Mouse (Mus musculus) neural tube, embryonic 12.5 days (tissue): ENCODE results near the gene Smarcd2. TPM values are rescaled to one million over a fixed set of nuclear protein-coding genes. Genes with fewer than 3 reads are reported as not detected.
A peak's percentile ranks its signal among the peaks of the same experiment; 100 is the strongest.

Experiments used
- ATAC-seq: fragments of 200-750 bp; cut with Nextera tagmentation; 2 replicates; pipeline ENCODE4 v1.8.0; 2017; ENCODE audit warnings: low read depth, mild to moderate bottlenecking, moderate TSS enrichment, moderate library complexity; ENCODE audit not compliant: low FRiP score
- H3K27ac ChIP-seq: fragments of 300-500 bp; sonication (generic); 2 replicates; pipeline ENCODE4 v1.5.1; 2016
- H3K27me3 ChIP-seq: fragments of 300-500 bp; sonication (generic); replicated peaks from 2 replicates; pipeline ENCODE4 v1.6.1; 2016; ENCODE audit warnings: mild to moderate bottlenecking
- H3K36me3 ChIP-seq: fragments of 300-500 bp; sonication (generic); 2 replicates; pipeline ENCODE4 v1.6.1; 2016; ENCODE audit warnings: mild to moderate bottlenecking
- H3K4me1 ChIP-seq: fragments of 300-500 bp; sonication (generic); 2 replicates; pipeline ENCODE4 v1.6.1; 2016
- H3K4me2 ChIP-seq: fragments of 300-500 bp; sonication (generic); replicated peaks from 2 replicates; pipeline ENCODE4 v1.6.1; 2016; ENCODE audit warnings: mild to moderate bottlenecking
- H3K4me3 ChIP-seq: fragments of 300-500 bp; sonication (generic); 2 replicates; pipeline ENCODE4 v1.5.1; 2016
- H3K9ac ChIP-seq: fragments of 300-500 bp; sonication (generic); 2 replicates; pipeline ENCODE4 v1.6.1; 2016; ENCODE audit warnings: mild to moderate bottlenecking
- H3K9me3 ChIP-seq: fragments of 300-500 bp; sonication (generic); 2 replicates; pipeline ENCODE4 v1.6.1; 2016; ENCODE audit warnings: mild to moderate bottlenecking
- WGBS: fragments of 180-500 bp; shearing (Covaris S2); methylation state at CpG from one replicate; pipeline ENCODE4 v1.1.7; 2016; 5-methylcytosine and 5-hydroxymethylcytosine counted together
- polyA plus RNA-seq: library from polyadenylated mRNA; unstranded; fragments of >200 nt; fragmentation: Nextera tagmentation; extraction: Ambion mirVana; gene quantifications from 2 replicates; pipeline ENCODE4 v1.2.1, GENCODE M21; 2016

Smarcd2 gene
- polyA plus RNA-seq, 1 experiment from 2014 or later, result 40.7 TPM

DNA sequence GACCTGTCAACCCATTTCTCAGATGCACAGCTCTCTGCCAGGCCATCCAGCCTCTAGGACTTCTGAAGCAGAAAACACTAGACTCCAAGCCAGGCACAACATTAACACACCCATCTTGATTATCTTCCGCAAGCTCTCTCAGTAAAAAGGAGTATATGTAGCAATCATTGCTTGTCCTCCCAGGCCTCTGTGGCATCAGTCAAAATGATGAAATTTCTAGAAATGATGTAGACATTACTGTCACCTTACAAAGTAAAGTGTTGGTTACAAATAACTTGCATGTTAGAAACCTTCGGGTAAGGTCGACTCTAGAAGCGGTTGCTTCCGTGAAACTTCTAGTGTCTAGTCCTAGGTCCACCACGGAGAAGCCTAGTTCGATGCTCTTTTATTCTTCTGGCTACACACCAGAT lies 57.3 kb downstream of the Smarcd2 start:
- H3K4me2 ChIP-seq, result peak overlapping the region; percentile 76
- peaks cover 27% of the 10 kb centered on the region for H3K36me3 ChIP-seq
- peak overlapping the region; percentile 91 for H3K4me3 ChIP-seq
- no peaks in the 10 kb centered on the region for H3K27me3 ChIP-seq
- H3K27ac ChIP-seq, result no peak overlapping the region
- ATAC-seq, result no peak
- WGBS, result 36% methylated on average over 7 of the region's 7 CpGs
- H3K9me3 ChIP-seq, result no peaks in the 10 kb centered on the region
- H3K4me1 ChIP-seq, result peaks cover 23% of the 10 kb centered on the region
- H3K9ac ChIP-seq, result peak overlapping the region; percentile 68

DNA sequence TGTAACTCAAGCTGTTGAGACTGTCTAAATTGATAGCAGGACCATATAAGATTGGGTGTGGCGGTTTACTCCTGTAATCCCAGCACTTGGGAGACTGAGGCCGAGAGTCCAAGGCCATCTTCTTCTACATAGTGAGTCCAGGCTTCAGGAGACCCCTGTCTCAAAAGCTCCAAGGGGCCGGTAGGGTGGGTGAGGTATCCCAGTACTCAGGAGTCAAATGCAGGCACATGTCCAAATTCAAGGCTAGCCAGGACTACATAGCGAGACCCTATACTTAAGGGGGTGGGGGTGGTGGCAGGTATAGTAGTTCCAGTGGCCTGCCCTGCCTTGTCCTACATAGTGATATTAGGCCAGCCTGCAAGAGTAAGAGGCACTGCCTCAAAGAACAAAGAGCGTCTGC lies 57.9 kb downstream of the Smarcd2 start:
- Histone ChIP-seq H3K4me2 (peak overlapping the region; percentile 76), H3K27ac (no peak overlapping the region), H3K4me3 (no peak overlapping the region), H3K9ac (peak overlapping the region; percentile 68), H3K27me3 (no peaks in the 10 kb centered on the region), H3K36me3 (peaks cover 33% of the 10 kb centered on the region), H3K9me3 (no peaks in the 10 kb centered on the region), H3K4me1 (peaks cover 23% of the 10 kb centered on the region)
- no peak for ATAC-seq
- 93% methylated on average over 5 of the region's 5 CpGs for WGBS

Other genes starting within 250 kb of the Smarcd2 start
- 115 and 118 TPM in 2 replicates for gene Dcaf7, start 236.1 kb downstream of the Smarcd2 start, polyA plus RNA-seq
- 9.3 and 10.3 TPM in 2 replicates for gene Taco1, start 206.9 kb downstream of the Smarcd2 start, polyA plus RNA-seq
- 24.4 and 25.3 TPM in 2 replicates for gene Map3k3, start 188.4 kb downstream of the Smarcd2 start, polyA plus RNA-seq
- not detected in 2 replicates for gene Gm10840, start 112.1 kb downstream of the Smarcd2 start, polyA plus RNA-seq
- 277 and 281 TPM in 2 replicates for gene Limd2, start 112.1 kb downstream of the Smarcd2 start, polyA plus RNA-seq
- 37.1 and 38.3 TPM in 2 replicates for gene Strada, start 70.8 kb downstream of the Smarcd2 start, polyA plus RNA-seq
- gene Ccdc47, start 56.6 kb downstream of the Smarcd2 start, polyA plus RNA-seq, result 89.5 and 90.2 TPM in 2 replicates
- 108 and 113 TPM in 2 replicates for gene Ddx42, start 56.0 kb downstream of the Smarcd2 start, polyA plus RNA-seq
- gene Ftsj3, start 16.9 kb downstream of the Smarcd2 start, polyA plus RNA-seq, result 52.3 TPM in 2 replicates
- 358 and 381 TPM in 2 replicates for gene Psmc5, start 16.8 kb downstream of the Smarcd2 start, polyA plus RNA-seq
- 0.10 and 0.19 TPM in 2 replicates for gene Tcam1, start 3.7 kb upstream of the Smarcd2 start, polyA plus RNA-seq
- gene Gh, start 28.9 kb upstream of the Smarcd2 start, polyA plus RNA-seq, result not detected in 2 replicates
- 1.0 and 1.3 TPM in 2 replicates for gene Cd79b, start 41.8 kb upstream of the Smarcd2 start, polyA plus RNA-seq
- gene Scn4a, start 80.3 kb upstream of the Smarcd2 start, polyA plus RNA-seq, result 0.03 and 0.13 TPM in 2 replicates
- gene Prr29, start 92.5 kb upstream of the Smarcd2 start, polyA plus RNA-seq, result not detected in 2 replicates
- gene Icam2, start 115.1 kb upstream of the Smarcd2 start, polyA plus RNA-seq, result 15.6 and 16.6 TPM in 2 replicates
- 6.2 and 6.3 TPM in 2 replicates for gene Ern1, start 214.9 kb upstream of the Smarcd2 start, polyA plus RNA-seq